Mouse (Mus musculus) forebrain, embryonic 14.5 days (tissue): ENCODE data around the gene Nmnat1. TPM values are rescaled to one million over a fixed set of nuclear protein-coding genes. Genes with fewer than 3 reads are reported as not detected.

Experiments used
- ATAC-seq: fragments of 200-750 bp; cut with Nextera tagmentation; 2 replicates; pipeline ENCODE4 v1.8.0; 2017; ENCODE audit warnings: mild to moderate bottlenecking, moderate library complexity
- DNase-seq: peaks from one replicate; pipeline ENCODE4 v3.0.0-alpha.2; 2015; ENCODE audit warnings: low spot score
- H3K27ac ChIP-seq: fragments of 300-500 bp; sonication (generic); 2 replicates; pipeline ENCODE4 v1.5.1; 2014; ENCODE audit warnings: low read depth, mild to moderate bottlenecking, control low read depth, low read length, moderate library complexity
- H3K27me3 ChIP-seq: fragments of 300-500 bp; sonication (generic); replicated peaks from 2 replicates; pipeline ENCODE4 v1.6.1; 2014; ENCODE audit warnings: low read length, control low read depth, mixed read lengths; ENCODE audit not compliant: control insufficient read depth, insufficient read depth
- H3K36me3 ChIP-seq: fragments of 300-500 bp; sonication (generic); 2 replicates; pipeline ENCODE4 v1.6.1; 2014; ENCODE audit warnings: low read length, control low read depth; ENCODE audit not compliant: control insufficient read depth, insufficient read depth
- H3K4me1 ChIP-seq: fragments of 300-500 bp; sonication (generic); 2 replicates; pipeline ENCODE4 v1.6.1; 2014; ENCODE audit warnings: antibody characterized with exemption, low read length, control low read depth; ENCODE audit not compliant: control insufficient read depth, insufficient read depth
- H3K4me2 ChIP-seq: fragments of 300-500 bp; sonication (generic); 2 replicates; pipeline ENCODE4 v1.6.1; 2014; ENCODE audit warnings: mild to moderate bottlenecking, control low read depth, low read length
- H3K4me3 ChIP-seq: fragments of 300-500 bp; sonication (generic); 2 replicates; pipeline ENCODE4 v1.5.1; 2014; ENCODE audit warnings: low read depth, low read length, control low read depth
- H3K9ac ChIP-seq: fragments of 300-500 bp; sonication (generic); 2 replicates; pipeline ENCODE4 v1.6.1; 2014; ENCODE audit warnings: mild to moderate bottlenecking, low read length, control low read depth, moderate library complexity
- H3K9me3 ChIP-seq: fragments of 300-500 bp; sonication (generic); replicated peaks from 2 replicates; pipeline ENCODE4 v1.6.1; 2016; ENCODE audit warnings: low read length, control low read depth, mixed read lengths; ENCODE audit not compliant: control insufficient read depth
- WGBS: fragments of 180-500 bp; shearing (Covaris S2); extraction: QIAGEN DNeasy Blood & Tissue Kit; methylation state at CpG from one replicate; pipeline ENCODE4 v1.1.7; 2014; 5-methylcytosine and 5-hydroxymethylcytosine counted together
- polyA plus RNA-seq: library from polyadenylated mRNA; unstranded; fragments of >200 nt; fragmentation: Nextera tagmentation; extraction: Ambion mirVana; gene quantifications from 2 replicates; pipeline ENCODE4 v1.2.1, GENCODE M21; 2014

Nmnat1 gene
- polyA plus RNA-seq, 1 experiment from 2014 or later = 9.4 TPM

DNA sequence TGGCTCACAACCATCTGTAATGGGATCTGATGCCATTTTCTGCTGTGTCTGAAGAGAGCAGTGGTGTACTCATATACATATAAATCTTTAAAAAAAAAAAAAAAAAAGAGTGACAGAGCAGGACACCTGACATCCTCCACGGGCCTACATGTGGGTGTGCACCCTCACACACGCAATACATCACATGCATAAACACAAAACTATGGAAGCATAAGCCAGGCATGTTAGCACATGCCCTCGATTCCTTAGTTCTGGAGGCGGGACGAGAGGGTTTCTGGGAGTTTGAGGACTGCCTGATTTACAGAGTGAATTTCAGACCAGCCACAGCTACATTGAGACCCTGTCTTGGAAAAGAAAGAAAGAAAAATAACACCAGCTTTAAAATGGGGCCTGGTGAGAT is 19.4 kb upstream of the Nmnat1 start:
- 0 out of 2 replicates have a peak, but pooled peaks cover 6% of the 10 kb centered on the region for H3K4me1 ChIP-seq
- no peaks in the 10 kb centered on the region for H3K9me3 ChIP-seq
- ATAC-seq (peak; percentile 15; the same call in 1 of the 2 replicates), DNase-seq (no peak)
- WGBS = 47% methylated on average over 5 of the region's 5 CpGs
- no peak overlapping the region for H3K4me3 ChIP-seq
- peak overlapping the region; percentile 60 for H3K27ac ChIP-seq
- no peak overlapping the region for H3K4me2 ChIP-seq
- no peaks in the 10 kb centered on the region for H3K27me3 ChIP-seq
- peaks cover 16% of the 10 kb centered on the region for H3K36me3 ChIP-seq
- H3K9ac ChIP-seq = no peak overlapping the region

DNA sequence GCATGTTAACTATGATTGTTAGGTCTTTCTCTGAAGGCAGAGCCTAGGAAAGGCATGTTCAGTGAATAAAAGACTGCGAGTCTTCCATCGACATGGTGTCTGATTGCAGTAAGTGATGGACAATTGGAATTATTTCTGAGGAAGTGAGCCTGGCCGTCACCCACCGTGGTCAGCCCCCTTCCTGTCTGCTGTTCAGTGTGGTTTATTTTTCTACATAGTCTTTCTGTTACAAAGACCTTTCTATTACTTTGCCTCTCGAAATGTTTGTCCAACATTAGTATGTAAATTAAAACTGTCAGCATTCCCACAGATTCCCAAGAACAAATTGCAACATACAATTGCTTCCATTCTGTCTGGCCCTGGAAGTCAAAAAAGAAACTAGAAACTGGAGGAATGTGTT is 14.8 kb upstream of the Nmnat1 start:
- 68% methylated on average over 5 of the region's 5 CpGs for WGBS
- H3K27me3 ChIP-seq = no peaks in the 10 kb centered on the region
- peaks cover 53% of the 10 kb centered on the region for H3K36me3 ChIP-seq
- H3K9me3 ChIP-seq = no peaks in the 10 kb centered on the region
- ATAC-seq = no peak
- DNase-seq = no peak
- peaks cover 5% of the 10 kb centered on the region; the same call in 1 of the 2 replicates for H3K4me1 ChIP-seq
- H3K27ac ChIP-seq = no peak overlapping the region
- no peak overlapping the region for H3K4me2 ChIP-seq
- H3K9ac ChIP-seq = no peak overlapping the region
- no peak overlapping the region for H3K4me3 ChIP-seq

DNA sequence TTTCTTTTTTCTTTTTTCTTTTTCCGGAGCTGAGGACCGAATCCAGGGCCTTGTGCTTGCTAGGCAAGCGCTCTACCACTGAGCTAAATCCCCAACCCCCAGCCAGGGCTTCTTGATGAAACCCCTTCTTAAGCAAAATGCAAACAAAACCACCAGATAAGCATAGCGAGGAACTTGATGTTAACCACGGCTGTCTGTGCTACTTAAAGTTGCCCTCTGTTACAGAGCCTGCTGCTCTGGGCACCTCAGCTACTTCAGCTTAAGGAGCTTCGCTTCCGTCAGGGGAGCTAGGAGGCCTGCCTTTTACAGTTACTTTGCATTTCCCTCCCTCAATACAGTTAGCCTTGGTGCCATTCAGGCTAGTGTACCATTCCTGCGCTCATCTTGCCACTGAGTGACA is 13.9 kb upstream of the Nmnat1 start:
- H3K9me3 ChIP-seq = no peaks in the 10 kb centered on the region
- no peaks in the 10 kb centered on the region; the same call in 1 of the 2 replicates for H3K4me1 ChIP-seq
- H3K4me3 ChIP-seq = no peak overlapping the region
- DNase-seq = no peak
- 78% methylated on average over 8 of the region's 8 CpGs for WGBS
- no peaks in the 10 kb centered on the region for H3K27me3 ChIP-seq
- no peak overlapping the region for H3K4me2 ChIP-seq
- no peak for ATAC-seq
- no peak overlapping the region for H3K9ac ChIP-seq
- H3K27ac ChIP-seq = no peak overlapping the region
- peaks cover 62% of the 10 kb centered on the region for H3K36me3 ChIP-seq

DNA sequence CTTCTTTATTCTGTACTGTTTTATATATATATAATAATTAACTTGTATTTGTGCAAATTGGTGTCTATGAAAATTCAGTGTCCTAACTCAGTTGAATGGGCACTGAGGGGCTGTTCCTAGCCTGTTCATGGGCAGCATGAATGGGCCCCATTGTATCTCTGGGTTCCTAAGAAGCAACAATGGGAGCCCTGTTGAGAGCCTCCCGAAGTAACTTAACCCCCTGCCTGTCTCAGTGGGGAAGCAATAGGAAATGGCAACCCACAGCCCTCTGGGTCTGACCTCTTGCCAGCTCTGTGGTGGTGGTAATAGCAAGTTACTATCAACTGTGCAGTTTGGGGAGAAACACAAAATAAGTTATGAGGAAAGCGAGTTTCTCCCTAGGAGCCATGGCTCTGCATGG is 11.6 kb upstream of the Nmnat1 start:
- H3K27ac ChIP-seq = no peak overlapping the region; the same call in 1 of the 2 replicates
- H3K36me3 ChIP-seq = peaks cover 74% of the 10 kb centered on the region
- WGBS = 6% methylated on average over 2 of the region's 2 CpGs
- H3K4me3 ChIP-seq = no peak overlapping the region
- no peak overlapping the region for H3K9ac ChIP-seq
- no peaks in the 10 kb centered on the region for H3K27me3 ChIP-seq
- no peaks in the 10 kb centered on the region; the same call in 1 of the 2 replicates for H3K4me1 ChIP-seq
- no peak overlapping the region for H3K4me2 ChIP-seq
- DNase-seq = peak; percentile 65
- ATAC-seq = peak; percentile 34
- H3K9me3 ChIP-seq = no peaks in the 10 kb centered on the region

DNA sequence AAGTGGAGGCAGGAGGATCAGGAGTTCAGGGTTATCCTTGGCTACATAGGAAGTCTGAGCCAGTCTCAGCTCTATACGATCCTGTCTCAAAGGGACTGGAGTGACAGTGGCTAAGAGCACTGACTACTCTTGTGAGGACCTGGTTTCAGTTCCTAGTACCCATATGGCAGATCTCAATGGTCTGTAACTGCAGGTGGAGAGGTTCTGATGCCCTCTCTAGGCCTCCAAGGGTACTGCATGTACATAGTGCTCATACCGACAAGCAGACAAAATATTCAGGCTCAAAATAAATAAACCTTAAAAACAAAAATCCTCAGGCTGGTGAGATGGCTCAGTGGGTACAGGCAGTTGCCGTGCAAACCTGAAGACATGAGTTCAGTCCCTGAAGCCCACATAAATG is 6.1 kb upstream of the Nmnat1 start:
- Histone ChIP-seq H3K4me1 (peaks cover 3% of the 10 kb centered on the region; the same call in 1 of the 2 replicates), H3K36me3 (peaks cover 78% of the 10 kb centered on the region), H3K9me3 (no peaks in the 10 kb centered on the region), H3K27me3 (no peaks in the 10 kb centered on the region), H3K4me3 (no peak overlapping the region), H3K4me2 (no peak overlapping the region), H3K9ac (no peak overlapping the region), H3K27ac (no peak overlapping the region)
- no peak for DNase-seq
- no peak for ATAC-seq
- WGBS = 96% methylated on average over 3 of the region's 3 CpGs

DNA sequence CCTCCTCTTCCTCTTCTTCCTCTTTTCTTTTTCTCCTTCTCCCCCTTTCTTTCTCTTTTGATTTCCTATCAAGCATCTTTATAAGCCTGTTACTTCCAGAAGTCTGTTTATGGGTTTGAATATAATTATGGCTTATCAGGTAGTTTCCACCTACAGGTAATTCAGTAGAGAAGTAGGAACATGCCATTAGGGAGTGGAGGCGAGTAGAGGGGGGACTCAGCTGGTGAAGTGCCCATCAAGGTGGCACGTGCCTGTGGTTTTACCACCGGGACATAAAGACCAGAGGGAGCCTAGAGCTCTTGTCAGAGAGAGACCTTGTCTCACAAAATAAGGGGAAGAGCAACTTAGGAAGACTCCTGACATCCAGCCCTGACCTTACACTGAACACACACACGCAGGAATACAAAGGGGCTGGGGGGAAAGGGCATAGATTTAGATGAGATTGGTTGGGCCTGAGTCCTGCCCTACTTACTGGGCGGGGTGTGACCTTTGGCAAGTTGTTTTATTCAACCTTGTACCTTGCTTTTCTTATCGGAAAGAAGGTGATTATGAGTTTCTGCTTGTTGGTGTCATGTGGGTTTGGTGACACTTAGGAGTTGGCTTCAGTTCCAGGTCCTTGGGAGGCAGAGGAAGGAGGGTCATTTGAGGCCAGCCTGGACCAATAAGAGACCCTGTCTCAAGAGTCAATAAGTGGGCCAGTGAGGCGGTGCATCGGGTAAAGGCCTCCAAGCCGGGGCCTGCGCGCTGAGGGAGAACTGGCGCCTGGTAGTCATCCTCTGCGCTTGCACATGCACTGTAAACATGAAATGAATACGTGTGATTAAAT is 4.6 kb upstream of the Nmnat1 start:
- peaks cover 6% of the 10 kb centered on the region; the same call in 1 of the 2 replicates for H3K4me1 ChIP-seq
- H3K27me3 ChIP-seq = no peaks in the 10 kb centered on the region
- no peaks in the 10 kb centered on the region for H3K9me3 ChIP-seq
- H3K27ac ChIP-seq = no peak overlapping the region
- WGBS = 96% methylated on average over 14 of the region's 14 CpGs
- ATAC-seq = no peak
- no peak for DNase-seq
- H3K9ac ChIP-seq = no peak overlapping the region
- no peak overlapping the region for H3K4me3 ChIP-seq
- no peak overlapping the region for H3K4me2 ChIP-seq
- peaks cover 63% of the 10 kb centered on the region for H3K36me3 ChIP-seq

DNA sequence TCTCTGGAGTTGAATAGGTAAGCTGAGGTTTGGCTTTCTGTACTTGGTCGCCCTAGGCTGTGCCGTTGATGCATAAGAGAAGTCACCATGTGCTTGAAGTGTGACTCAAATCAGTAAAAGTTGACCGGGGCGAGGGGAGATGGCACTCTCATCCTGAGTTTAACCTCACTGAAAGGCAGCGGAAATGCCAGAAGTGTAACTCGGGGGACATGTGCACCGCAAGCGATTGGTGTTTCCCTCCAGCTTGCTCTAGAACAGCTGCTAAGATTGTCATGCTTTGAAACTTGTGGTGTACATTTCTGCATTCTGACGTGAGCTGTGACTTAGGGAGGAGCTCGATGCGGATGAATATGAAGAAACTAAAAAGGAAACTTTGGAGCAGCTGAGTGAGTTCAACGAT is 2.7 kb upstream of the Nmnat1 start:
- H3K9me3 ChIP-seq = no peaks in the 10 kb centered on the region
- no peak overlapping the region for H3K4me2 ChIP-seq
- 93% methylated on average over 12 of the region's 12 CpGs for WGBS
- no peak overlapping the region for H3K27ac ChIP-seq
- ATAC-seq = no peak
- no peaks in the 10 kb centered on the region for H3K27me3 ChIP-seq
- no peak overlapping the region for H3K9ac ChIP-seq
- H3K4me1 ChIP-seq = peaks cover 9% of the 10 kb centered on the region; the same call in 1 of the 2 replicates
- H3K4me3 ChIP-seq = no peak overlapping the region
- DNase-seq = no peak
- peaks cover 47% of the 10 kb centered on the region for H3K36me3 ChIP-seq

DNA sequence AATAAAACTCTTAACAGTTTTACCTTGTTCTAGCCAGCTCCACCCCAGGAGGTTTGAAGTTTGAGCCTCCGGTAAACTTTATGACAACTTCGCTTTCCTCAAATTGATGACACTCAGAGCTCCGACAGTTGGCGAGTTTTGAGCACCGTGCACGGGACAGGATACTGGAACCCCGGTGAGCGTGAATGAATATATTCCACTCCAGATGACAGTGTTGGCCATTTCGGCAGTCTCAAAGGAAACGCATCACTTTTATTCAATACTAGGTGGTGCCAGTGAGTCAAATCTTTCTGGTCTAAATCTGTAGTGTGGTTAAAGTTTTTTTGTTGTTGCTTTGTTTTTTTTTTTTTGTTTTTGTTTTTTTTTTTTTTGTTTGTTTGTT is 814 bp upstream of the Nmnat1 start:
- DNase-seq (peak; percentile 70), ATAC-seq (no peak)
- peak overlapping the region; percentile 77 for H3K9ac ChIP-seq
- H3K4me2 ChIP-seq = peak overlapping the region; percentile 58
- under 1% methylated on average over 10 of the region's 10 CpGs for WGBS
- no peak overlapping the region for H3K27ac ChIP-seq
- no peaks in the 10 kb centered on the region for H3K9me3 ChIP-seq
- H3K27me3 ChIP-seq = no peaks in the 10 kb centered on the region
- H3K4me3 ChIP-seq = peak overlapping the region; percentile 72
- H3K36me3 ChIP-seq = peaks cover 34% of the 10 kb centered on the region
- peaks cover 9% of the 10 kb centered on the region; the same call in 1 of the 2 replicates for H3K4me1 ChIP-seq

DNA sequence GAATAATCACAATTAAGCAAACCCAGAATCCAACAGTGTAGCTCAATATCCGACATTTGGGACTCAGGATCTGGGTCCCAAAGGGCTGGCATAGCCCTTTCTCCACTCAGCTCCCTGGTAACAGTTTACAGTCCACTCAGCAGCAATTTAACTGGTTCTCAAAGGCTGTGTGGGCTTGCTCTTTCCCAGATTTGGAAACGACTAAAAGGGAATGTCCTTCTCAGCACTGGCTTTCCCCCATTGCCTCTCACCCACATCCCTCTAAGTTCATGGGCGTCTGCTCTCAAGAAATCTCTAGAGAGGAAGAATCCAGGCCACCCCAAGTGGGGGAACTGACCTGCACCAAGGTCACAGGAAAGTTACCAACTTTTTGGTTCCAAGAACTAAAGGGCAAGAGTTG is 436 bp downstream of the Nmnat1 start:
- 58% methylated on average over 3 of the region's 3 CpGs for WGBS
- H3K4me3 ChIP-seq = peak overlapping the region; percentile 72

More for the DNA sequence above, 436 bp downstream of the Nmnat1 start:
- Histone ChIP-seq H3K4me1 (peaks cover 9% of the 10 kb centered on the region; the same call in 1 of the 2 replicates), H3K27ac (no peak overlapping the region), H3K4me2 (peak overlapping the region; percentile 58), H3K9ac (peak overlapping the region; percentile 77), H3K9me3 (no peaks in the 10 kb centered on the region), H3K27me3 (no peaks in the 10 kb centered on the region), H3K36me3 (peaks cover 25% of the 10 kb centered on the region)
- no peak for DNase-seq
- ATAC-seq = no peak
